Mouse (Mus musculus): ENCODE data around the gene Nkd1. TPM values are rescaled to one million over a fixed set of nuclear protein-coding genes. Genes with fewer than 3 reads are reported as not detected.

Nkd1 gene
- polyA plus RNA-seq, 1 experiment, result 2.1 TPM

DNA sequence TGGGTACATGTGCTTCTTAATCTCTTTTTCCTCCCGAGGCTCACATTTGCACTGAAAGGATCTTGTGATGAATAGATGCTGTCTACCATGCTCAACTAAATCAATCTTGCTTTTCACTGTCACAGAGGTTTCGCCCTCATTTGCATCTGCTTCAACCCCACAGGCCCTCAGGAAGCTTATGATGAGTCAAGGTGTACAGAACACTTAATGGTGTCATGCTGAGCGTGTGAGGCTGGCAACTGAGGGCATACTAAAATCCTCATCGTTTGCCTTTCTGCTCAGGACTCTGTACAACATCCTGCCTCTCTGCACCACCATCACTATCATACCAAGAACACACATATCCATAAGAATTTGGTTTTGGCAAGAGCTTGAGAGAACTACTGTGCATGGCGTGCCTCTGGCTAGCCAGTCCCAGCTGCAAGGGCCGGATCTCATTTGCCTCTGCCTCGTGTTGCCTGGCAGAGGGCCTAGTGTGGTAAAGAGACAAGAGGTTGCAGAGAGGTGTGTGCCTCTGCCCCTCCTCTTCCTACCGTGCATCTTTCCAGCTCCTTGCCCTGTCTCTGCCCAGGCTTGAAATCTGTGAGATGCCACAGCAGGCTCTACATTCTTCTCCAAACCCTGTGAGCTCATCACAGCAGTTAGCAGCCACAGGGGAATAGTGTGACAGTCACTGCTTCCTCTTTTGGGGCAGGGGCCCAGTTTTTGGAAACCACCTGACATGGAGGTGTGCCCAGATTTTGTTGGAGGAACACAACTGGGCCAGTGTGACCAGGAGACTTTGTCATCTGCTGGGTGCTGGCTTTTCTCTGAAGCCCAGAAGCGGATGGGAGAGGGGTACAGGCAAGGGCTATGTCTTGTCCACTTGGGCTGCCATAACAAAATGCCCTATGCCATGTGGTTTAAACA lies 116.2 kb downstream of the Nkd1 start:
- Histone ChIP-seq H3K27me3 (ENCODE audit: control insufficient read depth, insufficient read depth, low read length, poor library complexity, severe bottlenecking) (no peaks in the 10 kb centered on the region), H3K9ac (ENCODE audit: low read depth, poor library complexity, severe bottlenecking) (no peak overlapping the region), H3K36me3 (ENCODE audit: control insufficient read depth, insufficient read depth, low read length, poor library complexity, severe bottlenecking) (no peaks in the 10 kb centered on the region), H3K27ac (ENCODE audit: insufficient read depth, low read length) (no peak overlapping the region), H3K9me3 (replicated peaks; ENCODE audit: control insufficient read depth, insufficient read depth, low read length, poor library complexity, severe bottlenecking) (no peaks in the 10 kb centered on the region), H3K4me3 (ENCODE audit: low read depth, low read length) (no peak overlapping the region), H3K4me1 (ENCODE audit: control insufficient read depth, insufficient read depth, low read length) (no peaks in the 10 kb centered on the region)
- TF ChIP-seq CTCF (IDR thresholded peaks at IDR 0.05; ENCODE audit: low read depth, low read length) (no peak), EP300 (IDR thresholded peaks at IDR 0.05; ENCODE audit: insufficient read depth, low read depth, low read length) (no peak), POLR2A (IDR thresholded peaks at IDR 0.05; ENCODE audit: insufficient read depth, low read length) (no peak)

GRCm38 (mm10) chr8:88638908-88639307 lies 117.8 kb downstream of the Nkd1 start:
- no peak overlapping the region for H3K9ac ChIP-seq (ENCODE audit: low read depth, poor library complexity, severe bottlenecking)
- no peak overlapping the region for H3K27ac ChIP-seq (ENCODE audit: insufficient read depth, low read length)
- no peak overlapping the region for H3K4me3 ChIP-seq (ENCODE audit: low read depth, low read length)
- no peaks in the 10 kb centered on the region for H3K4me1 ChIP-seq (ENCODE audit: control insufficient read depth, insufficient read depth, low read length)
- no peak for TF ChIP-seq POLR2A (IDR thresholded peaks at IDR 0.05; ENCODE audit: insufficient read depth, low read length)
- TF ChIP-seq EP300 (IDR thresholded peaks at IDR 0.05; ENCODE audit: insufficient read depth, low read depth, low read length), result no peak
- no peak for TF ChIP-seq CTCF (IDR thresholded peaks at IDR 0.05; ENCODE audit: low read depth, low read length)
- H3K27me3 ChIP-seq (ENCODE audit: control insufficient read depth, insufficient read depth, low read length, poor library complexity, severe bottlenecking), result no peaks in the 10 kb centered on the region
- no peaks in the 10 kb centered on the region for H3K9me3 ChIP-seq (replicated peaks; ENCODE audit: control insufficient read depth, insufficient read depth, low read length, poor library complexity, severe bottlenecking)
- H3K36me3 ChIP-seq (ENCODE audit: control insufficient read depth, insufficient read depth, low read length, poor library complexity, severe bottlenecking), result no peaks in the 10 kb centered on the region

- peaks cover 1% of the 10 kb centered on the region for H3K4me1 ChIP-seq (ENCODE audit: control insufficient read depth, insufficient read depth, low read length)
Measured at GRCm38 (mm10) chr8:88642734-88643564, 121.8 kb downstream of the Nkd1 start.

More at GRCm38 (mm10) chr8:88642734-88643564, 121.8 kb downstream of the Nkd1 start:
- no peak for TF ChIP-seq POLR2A (IDR thresholded peaks at IDR 0.05; ENCODE audit: insufficient read depth, low read length)
- H3K36me3 ChIP-seq (ENCODE audit: control insufficient read depth, insufficient read depth, low read length, poor library complexity, severe bottlenecking), result no peaks in the 10 kb centered on the region
- H3K27ac ChIP-seq (ENCODE audit: insufficient read depth, low read length), result no peak overlapping the region
- H3K9ac ChIP-seq (ENCODE audit: low read depth, poor library complexity, severe bottlenecking), result no peak overlapping the region
- H3K27me3 ChIP-seq (ENCODE audit: control insufficient read depth, insufficient read depth, low read length, poor library complexity, severe bottlenecking), result no peaks in the 10 kb centered on the region
- H3K4me3 ChIP-seq (ENCODE audit: low read depth, low read length), result no peak overlapping the region
- no peaks in the 10 kb centered on the region for H3K9me3 ChIP-seq (replicated peaks; ENCODE audit: control insufficient read depth, insufficient read depth, low read length, poor library complexity, severe bottlenecking)

Other genes with a start within 250 kb of the Nkd1 start
- 1.4 and 2.1 TPM in 2 replicates for gene Adcy7, start 249.0 kb upstream of the Nkd1 start, polyA plus RNA-seq (2011; ENCODE audit: insufficient read depth, insufficient read length, low read depth, missing spikeins)
- 90.1 and 101 TPM in 2 replicates for gene Brd7, start 159.2 kb upstream of the Nkd1 start, polyA plus RNA-seq (2011; ENCODE audit: insufficient read depth, insufficient read length, low read depth, missing spikeins)
- gene Snx20, start 114.8 kb downstream of the Nkd1 start, polyA plus RNA-seq (2011; ENCODE audit: insufficient read depth, insufficient read length, low read depth, missing spikeins), result not detected in 2 replicates
- gene Nod2, start 126.0 kb downstream of the Nkd1 start, polyA plus RNA-seq (2011; ENCODE audit: insufficient read depth, insufficient read length, low read depth, missing spikeins), result 0.90 and 1.2 TPM in 2 replicates
- gene Cyld, start 175.7 kb downstream of the Nkd1 start, polyA plus RNA-seq (2011; ENCODE audit: insufficient read depth, insufficient read length, low read depth, missing spikeins), result 17.8 and 18.6 TPM in 2 replicates